Mouse (Mus musculus) forebrain, embryonic 12.5 days (tissue): ENCODE results near the gene Dld. TPM values are rescaled to one million over a fixed set of nuclear protein-coding genes. Genes with fewer than 3 reads are reported as not detected.

ENCODE experiments used
- ATAC-seq: fragments of 200-750 bp; cut with Nextera tagmentation; 2 replicates; pipeline ENCODE4 v1.8.0; 2017; ENCODE audit warnings: moderate TSS enrichment; ENCODE audit not compliant: low FRiP score
- H3K27ac ChIP-seq: fragments of 300-500 bp; sonication (generic); 2 replicates; pipeline ENCODE4 v1.5.1; 2016; ENCODE audit warnings: mild to moderate bottlenecking
- H3K27me3 ChIP-seq: fragments of 300-500 bp; sonication (generic); 2 replicates; pipeline ENCODE4 v1.6.1; 2016; ENCODE audit warnings: mild to moderate bottlenecking
- H3K36me3 ChIP-seq: fragments of 300-500 bp; sonication (generic); replicated peaks from 2 replicates; pipeline ENCODE4 v1.6.1; 2016; ENCODE audit warnings: mild to moderate bottlenecking
- H3K4me1 ChIP-seq: fragments of 300-500 bp; sonication (generic); 2 replicates; pipeline ENCODE4 v1.6.1; 2016
- H3K4me2 ChIP-seq: fragments of 300-500 bp; sonication (generic); 2 replicates; pipeline ENCODE4 v1.6.1; 2016; ENCODE audit warnings: mild to moderate bottlenecking, moderate library complexity
- H3K4me3 ChIP-seq: fragments of 300-500 bp; sonication (generic); replicated peaks from 2 replicates; pipeline ENCODE4 v1.5.1; 2016; ENCODE audit warnings: mild to moderate bottlenecking
- H3K9ac ChIP-seq: fragments of 300-500 bp; sonication (generic); 2 replicates; pipeline ENCODE4 v1.6.1; 2016; ENCODE audit warnings: mild to moderate bottlenecking
- H3K9me3 ChIP-seq: fragments of 300-500 bp; sonication (generic); 2 replicates; pipeline ENCODE4 v1.6.1; 2016
- WGBS: fragments of 180-500 bp; shearing (Covaris S2); methylation state at CpG from one replicate; pipeline ENCODE4 v1.1.7; 2016; 5-methylcytosine and 5-hydroxymethylcytosine counted together
- polyA plus RNA-seq: library from polyadenylated mRNA; unstranded; fragments of >200 nt; fragmentation: Nextera tagmentation; extraction: Ambion mirVana; gene quantifications from 2 replicates; pipeline ENCODE4 v1.2.1, GENCODE M21; 2016

The Dld gene
- polyA plus RNA-seq, 1 experiment from 2014 or later, result 148 TPM

DNA sequence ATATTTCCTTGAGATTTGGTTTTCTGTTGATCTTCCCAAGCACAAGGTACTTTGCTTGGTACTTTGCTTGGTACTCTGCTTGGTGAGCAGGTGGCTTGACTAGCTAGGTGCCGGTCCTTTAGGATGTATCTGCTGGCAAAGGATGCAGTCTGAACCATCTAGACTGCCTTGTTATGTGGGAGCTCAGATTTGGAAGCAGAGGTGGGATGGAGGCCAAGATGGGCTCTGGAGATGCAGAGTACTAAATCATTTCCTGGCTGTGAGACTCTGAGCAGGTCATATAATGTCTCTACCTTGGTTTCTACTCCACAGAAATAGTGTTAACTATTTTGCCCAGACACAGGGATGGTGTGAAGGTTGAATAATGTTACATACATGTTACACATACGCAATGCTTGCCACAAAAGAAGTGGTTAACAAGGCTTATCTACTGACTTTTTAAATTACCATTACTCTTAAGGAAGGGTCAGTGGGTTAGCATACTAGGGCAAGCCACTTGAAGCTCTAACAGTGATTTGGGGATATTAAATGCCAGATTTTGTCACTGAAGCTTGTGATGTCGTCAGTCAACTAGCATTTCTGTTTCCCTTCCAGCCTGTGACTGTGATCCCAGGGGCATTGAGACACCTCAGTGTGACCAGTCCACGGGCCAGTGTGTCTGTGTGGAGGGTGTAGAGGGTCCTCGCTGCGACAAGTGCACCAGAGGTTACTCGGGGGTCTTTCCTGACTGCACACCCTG, 33.4 kb downstream of the Dld start:
- no peak for ATAC-seq
- no peaks in the 10 kb centered on the region for H3K9me3 ChIP-seq
- no peak overlapping the region for H3K4me3 ChIP-seq
- no peak overlapping the region for H3K9ac ChIP-seq
- H3K36me3 ChIP-seq, result 0 out of 2 replicates have a peak, but pooled peaks cover 3% of the 10 kb centered on the region
- H3K4me2 ChIP-seq, result no peak overlapping the region
- no peak overlapping the region for H3K27ac ChIP-seq
- 88% methylated on average over 7 of the region's 7 CpGs for WGBS
- no peaks in the 10 kb centered on the region for H3K27me3 ChIP-seq
- no peaks in the 10 kb centered on the region for H3K4me1 ChIP-seq

DNA sequence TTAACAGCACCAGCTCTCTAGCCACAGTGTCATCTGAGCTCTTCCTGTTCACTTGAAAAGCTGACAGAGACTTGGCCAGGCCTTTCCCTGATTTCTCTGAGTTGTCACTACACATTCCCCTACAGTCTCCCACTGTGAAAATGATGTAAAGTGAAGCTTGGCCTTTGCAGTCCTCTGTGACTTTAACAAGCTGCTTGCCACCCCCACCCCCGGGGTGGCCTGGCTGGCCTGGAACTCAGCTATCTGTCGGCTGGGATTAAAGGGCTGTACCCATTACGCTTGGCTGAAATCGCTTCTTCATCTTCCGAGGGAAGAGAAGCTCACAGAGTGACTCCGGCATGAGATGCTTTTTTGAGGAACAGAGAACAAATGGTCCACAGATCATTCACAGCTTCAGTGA, 35.3 kb downstream of the Dld start:
- Histone ChIP-seq H3K4me3 (no peak overlapping the region), H3K9me3 (no peaks in the 10 kb centered on the region), H3K4me1 (no peaks in the 10 kb centered on the region), H3K27ac (no peak overlapping the region), H3K27me3 (no peaks in the 10 kb centered on the region), H3K4me2 (no peak overlapping the region), H3K36me3 (0 out of 2 replicates have a peak, but pooled peaks cover 3% of the 10 kb centered on the region), H3K9ac (no peak overlapping the region)
- 70% methylated on average over 6 of the region's 6 CpGs for WGBS
- ATAC-seq, result no peak

DNA sequence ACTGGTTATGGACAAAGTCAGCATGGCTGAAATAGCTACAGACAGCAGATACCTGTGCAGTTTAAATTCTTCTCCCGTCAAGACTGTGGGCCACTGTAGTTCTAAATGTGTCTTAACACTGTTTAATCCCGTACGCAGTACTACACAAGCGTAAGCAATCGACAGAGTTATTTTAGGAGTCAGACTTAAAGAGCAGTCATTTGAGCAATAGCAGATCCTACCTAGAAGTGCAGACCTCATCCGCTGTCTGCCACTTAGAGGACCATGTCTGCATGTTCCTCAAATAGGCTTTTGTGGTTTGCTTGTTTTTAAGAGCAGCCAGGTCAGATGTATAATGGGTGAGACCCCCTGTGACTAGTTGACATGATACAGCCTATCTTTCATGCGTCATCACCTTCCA, 36.9 kb downstream of the Dld start:
- no peak for ATAC-seq
- Histone ChIP-seq H3K4me2 (no peak overlapping the region), H3K4me1 (no peaks in the 10 kb centered on the region; the same call in 1 of the 2 replicates), H3K9ac (no peak overlapping the region), H3K27me3 (no peaks in the 10 kb centered on the region), H3K4me3 (no peak overlapping the region), H3K27ac (no peak overlapping the region), H3K36me3 (0 out of 2 replicates have a peak, but pooled peaks cover 3% of the 10 kb centered on the region), H3K9me3 (no peaks in the 10 kb centered on the region)
- WGBS, result 94% methylated on average over 7 of the region's 7 CpGs

DNA sequence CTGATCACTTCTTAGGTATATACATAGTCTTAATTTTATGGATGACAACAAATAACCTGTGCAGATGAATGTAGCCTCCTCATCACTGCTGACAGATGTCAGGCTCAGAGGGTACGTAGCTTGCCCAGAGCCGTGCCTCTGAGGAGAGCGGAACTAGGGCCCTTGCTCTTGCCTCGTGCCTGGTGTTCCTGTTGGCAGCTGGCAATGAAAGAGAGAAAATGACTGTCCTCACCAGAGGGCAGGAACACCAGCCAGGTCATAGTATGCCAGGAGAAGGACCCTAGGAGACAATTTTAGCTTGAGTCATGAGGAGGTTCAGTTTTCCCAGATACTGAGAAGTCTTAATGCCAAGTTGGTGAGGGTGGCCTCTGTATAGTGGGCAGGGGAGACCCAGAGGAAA, 38.1 kb downstream of the Dld start:
- Histone ChIP-seq H3K4me2 (no peak overlapping the region), H3K36me3 (0 out of 2 replicates have a peak, but pooled peaks cover 3% of the 10 kb centered on the region), H3K27ac (no peak overlapping the region), H3K4me3 (no peak overlapping the region), H3K9me3 (no peaks in the 10 kb centered on the region), H3K27me3 (no peaks in the 10 kb centered on the region), H3K4me1 (no peaks in the 10 kb centered on the region; the same call in 1 of the 2 replicates), H3K9ac (no peak overlapping the region)
- no peak for ATAC-seq
- 91% methylated on average over 4 of the region's 4 CpGs for WGBS

DNA sequence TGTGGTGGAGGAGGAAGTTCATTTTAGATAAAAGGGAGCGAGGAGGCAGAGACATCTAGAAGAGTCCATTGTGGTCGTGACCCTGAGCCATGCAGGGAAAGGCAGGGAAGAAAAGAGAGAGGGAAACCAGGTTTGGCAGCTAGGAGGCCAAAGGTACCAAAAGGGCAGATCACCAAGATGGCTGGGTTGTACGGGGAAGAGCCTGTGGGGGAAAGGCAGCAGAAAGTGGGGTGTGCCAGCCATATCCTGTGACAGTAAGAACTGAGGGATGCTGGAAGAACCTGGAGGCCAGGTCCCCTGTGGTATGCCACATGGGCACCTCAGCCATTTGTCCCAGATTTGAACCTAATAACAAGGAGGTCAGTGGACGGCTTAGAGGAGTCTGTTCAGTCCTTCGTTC, 39.0 kb downstream of the Dld start:
- Histone ChIP-seq H3K27me3 (no peaks in the 10 kb centered on the region), H3K4me2 (no peak overlapping the region), H3K9ac (no peak overlapping the region), H3K27ac (no peak overlapping the region), H3K36me3 (0 out of 2 replicates have a peak, but pooled peaks cover 3% of the 10 kb centered on the region), H3K4me1 (no peaks in the 10 kb centered on the region; the same call in 1 of the 2 replicates), H3K4me3 (no peak overlapping the region), H3K9me3 (no peaks in the 10 kb centered on the region)
- 85% methylated on average over 5 of the region's 5 CpGs for WGBS
- ATAC-seq, result no peak

DNA sequence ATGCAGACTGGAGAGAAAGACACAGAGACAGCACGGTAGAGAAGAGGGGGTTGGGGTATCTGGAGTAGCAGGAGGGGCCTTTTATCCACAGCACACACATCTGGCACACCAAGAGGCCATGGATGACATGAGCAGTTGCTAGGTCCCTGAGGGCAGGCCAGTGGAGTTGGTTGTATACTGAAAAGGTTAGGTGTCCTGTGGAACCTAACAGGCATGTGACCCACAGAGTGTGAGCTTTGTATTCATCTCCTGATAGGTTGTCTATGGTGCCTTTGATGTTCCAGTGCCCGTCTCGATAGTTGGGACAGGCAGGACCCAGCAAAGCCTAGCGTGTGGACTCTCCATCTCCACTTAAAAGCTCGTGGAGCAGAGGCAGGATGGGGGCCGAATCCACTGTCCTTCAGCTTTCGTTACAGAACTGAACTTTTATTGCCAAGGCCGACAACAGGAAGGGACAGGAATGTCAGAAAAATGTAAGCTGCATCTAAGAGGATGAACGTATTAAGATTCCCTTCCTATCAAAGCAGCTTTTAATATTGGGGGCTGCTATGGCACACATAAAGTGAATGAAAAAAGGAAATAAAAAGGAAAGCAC, 39.5 kb downstream of the Dld start:
- Histone ChIP-seq H3K4me2 (no peak overlapping the region), H3K9me3 (no peaks in the 10 kb centered on the region), H3K36me3 (0 out of 2 replicates have a peak, but pooled peaks cover 3% of the 10 kb centered on the region), H3K9ac (no peak overlapping the region), H3K27ac (no peak overlapping the region), H3K4me3 (no peak overlapping the region), H3K4me1 (no peaks in the 10 kb centered on the region; the same call in 1 of the 2 replicates), H3K27me3 (no peaks in the 10 kb centered on the region)
- WGBS, result 88% methylated on average over 9 of the region's 9 CpGs
- no peak for ATAC-seq

DNA sequence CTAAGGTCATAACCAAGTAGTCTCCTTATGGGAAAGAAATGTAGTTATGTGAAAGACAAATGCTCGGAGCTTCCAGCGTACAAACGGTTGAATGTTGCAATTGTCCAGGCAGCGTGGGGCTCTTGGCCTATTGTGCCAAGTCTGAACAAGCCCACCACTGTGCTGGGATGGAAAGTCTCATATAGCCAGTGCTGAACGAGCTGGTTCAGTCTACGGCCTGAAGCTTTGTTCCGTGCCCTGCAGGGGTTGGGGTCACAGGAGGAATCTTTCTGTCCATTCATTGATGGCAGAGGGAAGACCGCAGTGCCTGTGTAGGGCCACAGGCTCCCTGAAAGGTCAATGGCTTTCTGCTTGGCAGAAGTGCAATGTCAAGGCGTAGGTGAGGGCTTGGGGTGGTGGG, 40.6 kb downstream of the Dld start:
- ATAC-seq, result no peak
- no peaks in the 10 kb centered on the region for H3K9me3 ChIP-seq
- H3K4me1 ChIP-seq, result no peaks in the 10 kb centered on the region; the same call in 1 of the 2 replicates
- H3K4me2 ChIP-seq, result no peak overlapping the region
- WGBS, result 34% methylated on average over 9 of the region's 9 CpGs
- no peak overlapping the region for H3K4me3 ChIP-seq
- no peak overlapping the region for H3K9ac ChIP-seq
- no peaks in the 10 kb centered on the region for H3K27me3 ChIP-seq
- H3K36me3 ChIP-seq, result 0 out of 2 replicates have a peak, but pooled peaks cover 3% of the 10 kb centered on the region
- H3K27ac ChIP-seq, result no peak overlapping the region

DNA sequence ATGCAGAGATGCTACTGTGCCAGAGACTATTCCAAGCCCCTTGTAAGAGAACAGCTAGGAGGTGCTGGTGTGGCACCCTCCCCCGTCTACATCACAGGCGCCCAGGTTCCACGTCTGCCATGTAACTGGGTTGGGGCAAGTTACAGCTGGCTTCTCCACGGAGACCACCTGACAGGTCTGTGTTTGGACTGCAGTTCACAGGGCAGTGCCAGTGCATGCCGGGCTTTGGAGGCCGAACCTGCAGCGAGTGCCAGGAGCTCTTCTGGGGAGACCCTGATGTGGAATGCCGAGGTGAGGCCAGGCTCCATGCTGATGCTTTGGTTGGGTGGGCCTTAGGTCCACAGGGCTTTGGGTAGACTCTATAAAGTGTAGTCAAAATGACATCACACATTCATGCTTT, 43.5 kb downstream of the Dld start:
- Histone ChIP-seq H3K27ac (no peak overlapping the region), H3K4me2 (no peak overlapping the region), H3K27me3 (no peaks in the 10 kb centered on the region), H3K9ac (no peak overlapping the region), H3K4me1 (no peaks in the 10 kb centered on the region; the same call in 1 of the 2 replicates), H3K9me3 (no peaks in the 10 kb centered on the region), H3K4me3 (no peak overlapping the region), H3K36me3 (no peaks in the 10 kb centered on the region)
- ATAC-seq, result no peak
- 91% methylated on average over 8 of the region's 8 CpGs for WGBS

DNA sequence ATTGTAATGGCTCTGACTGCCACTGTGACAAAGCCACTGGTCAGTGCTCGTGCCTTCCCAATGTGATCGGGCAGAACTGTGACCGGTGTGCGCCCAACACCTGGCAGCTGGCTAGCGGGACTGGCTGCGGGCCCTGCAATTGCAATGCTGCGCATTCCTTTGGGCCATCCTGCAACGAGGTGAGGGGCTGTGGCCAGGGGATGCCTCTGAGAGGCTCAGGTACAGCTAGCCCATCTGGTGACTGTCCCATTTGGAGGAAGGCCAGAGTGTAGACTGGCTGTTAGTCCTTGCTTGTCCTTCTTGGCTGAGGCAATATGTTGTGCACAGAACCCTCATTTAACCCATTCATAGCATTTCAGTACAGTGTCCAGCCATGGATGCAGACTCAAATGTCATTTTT, 44.2 kb downstream of the Dld start:
- no peak for ATAC-seq
- no peak overlapping the region for H3K4me2 ChIP-seq

DNA sequence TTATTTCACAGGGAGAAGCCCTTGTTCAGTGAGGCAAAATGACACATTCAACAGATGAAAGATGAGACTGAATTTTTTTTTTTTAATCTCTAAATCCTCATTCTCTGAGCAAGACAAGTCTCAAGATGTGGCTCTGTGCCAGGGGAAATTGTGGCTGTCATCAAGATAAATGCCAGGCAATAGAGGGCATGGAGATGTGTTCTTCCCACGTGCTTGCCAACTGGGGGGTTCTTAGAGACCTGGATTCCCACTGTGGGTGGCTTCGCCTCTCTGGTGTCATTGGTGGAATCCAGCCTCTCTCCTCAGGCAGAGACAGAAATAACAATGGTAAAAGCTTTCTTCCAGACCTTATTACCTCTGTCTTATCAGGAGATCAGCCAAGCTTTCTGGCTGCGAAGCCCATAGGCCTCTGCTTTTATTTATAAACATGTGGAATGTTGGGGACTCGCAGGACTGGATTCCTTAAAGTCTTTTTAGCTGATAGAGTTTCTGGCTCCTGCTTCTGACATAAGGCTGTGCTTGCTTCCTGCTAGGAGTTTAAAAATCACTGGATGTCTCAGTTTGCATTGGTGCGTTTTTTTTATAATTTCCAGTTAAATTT, 45.1 kb downstream of the Dld start:
- Histone ChIP-seq H3K27me3 (no peaks in the 10 kb centered on the region), H3K36me3 (no peaks in the 10 kb centered on the region), H3K4me3 (no peak overlapping the region), H3K4me1 (no peaks in the 10 kb centered on the region; the same call in 1 of the 2 replicates), H3K4me2 (no peak overlapping the region), H3K9ac (no peak overlapping the region), H3K27ac (no peak overlapping the region), H3K9me3 (no peaks in the 10 kb centered on the region)
- WGBS, result 83% methylated on average over 5 of the region's 5 CpGs
- no peak for ATAC-seq

More for the DNA sequence above, 44.2 kb downstream of the Dld start:
- Histone ChIP-seq H3K4me1 (no peaks in the 10 kb centered on the region; the same call in 1 of the 2 replicates), H3K9me3 (no peaks in the 10 kb centered on the region), H3K36me3 (no peaks in the 10 kb centered on the region), H3K27me3 (no peaks in the 10 kb centered on the region), H3K27ac (no peak overlapping the region), H3K9ac (no peak overlapping the region), H3K4me3 (no peak overlapping the region)
- 94% methylated on average over 8 of the region's 8 CpGs for WGBS

DNA sequence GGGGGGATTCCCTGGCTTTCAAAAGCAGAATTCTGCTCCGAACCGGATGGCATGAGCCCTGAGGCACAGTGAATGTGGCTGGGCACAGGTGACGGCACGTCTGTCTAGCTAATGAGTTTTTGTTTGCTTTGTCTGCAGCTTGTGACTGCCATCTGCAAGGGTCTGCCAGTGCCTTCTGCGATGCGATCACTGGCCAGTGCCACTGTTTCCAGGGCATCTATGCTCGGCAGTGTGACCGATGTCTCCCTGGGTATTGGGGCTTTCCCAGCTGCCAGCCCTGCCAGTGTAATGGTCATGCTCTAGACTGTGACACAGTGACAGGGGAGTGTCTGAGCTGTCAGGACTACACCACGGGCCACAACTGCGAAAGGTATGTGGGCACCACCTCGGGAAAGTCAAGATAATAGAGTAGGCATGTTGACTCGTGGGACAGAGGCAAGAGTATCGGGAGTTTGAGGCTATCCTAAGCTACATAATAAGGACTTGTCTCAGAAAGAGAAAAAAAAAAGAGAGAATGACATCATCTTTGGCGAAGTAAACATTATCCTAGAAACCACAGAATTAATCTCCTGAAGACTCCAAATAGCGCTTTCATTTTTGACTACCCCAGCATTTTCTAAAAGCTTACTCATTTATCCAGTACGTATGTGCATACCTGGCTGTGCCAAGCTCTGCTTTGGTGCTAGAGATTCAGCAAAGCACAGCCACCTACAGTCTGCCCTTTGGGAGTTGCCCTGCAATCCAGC, 48.3 kb downstream of the Dld start:
- ATAC-seq, result no peak
- Histone ChIP-seq H3K4me3 (no peak overlapping the region), H3K4me1 (no peaks in the 10 kb centered on the region), H3K27ac (no peak overlapping the region), H3K36me3 (no peaks in the 10 kb centered on the region), H3K27me3 (no peaks in the 10 kb centered on the region), H3K4me2 (no peak overlapping the region), H3K9me3 (no peaks in the 10 kb centered on the region), H3K9ac (no peak overlapping the region)
- WGBS, result 85% methylated on average over 16 of the region's 16 CpGs

DNA sequence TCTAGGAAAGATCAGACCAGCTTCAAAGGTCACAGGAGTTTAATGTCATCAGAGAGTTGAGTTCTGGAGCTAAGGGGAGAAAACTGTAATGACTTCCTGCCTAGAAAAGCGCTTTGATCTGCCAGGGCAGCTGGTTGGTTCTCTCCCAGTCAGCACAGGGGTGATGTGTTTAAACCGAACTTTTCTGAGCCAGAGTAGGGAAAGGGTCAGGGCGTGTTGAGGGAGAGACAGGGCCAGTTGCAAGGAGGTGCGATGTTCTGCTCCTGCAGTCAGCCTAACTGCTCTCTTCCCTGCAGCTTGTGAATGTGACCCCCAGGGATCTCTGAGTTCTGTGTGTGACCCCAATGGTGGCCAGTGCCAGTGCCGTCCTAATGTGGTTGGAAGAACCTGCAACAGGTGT, 49.0 kb downstream of the Dld start:
- Histone ChIP-seq H3K36me3 (no peaks in the 10 kb centered on the region), H3K4me3 (no peak overlapping the region), H3K4me1 (no peaks in the 10 kb centered on the region), H3K9ac (no peak overlapping the region), H3K4me2 (no peak overlapping the region), H3K27me3 (no peaks in the 10 kb centered on the region), H3K9me3 (no peaks in the 10 kb centered on the region), H3K27ac (no peak overlapping the region)
- ATAC-seq, result no peak
- WGBS, result 89% methylated on average over 5 of the region's 5 CpGs
